Mouse (Mus musculus) pancreas, adult 10 weeks (tissue): ENCODE data around the gene Vmn1r59. TPM values are rescaled to one million over a fixed set of nuclear protein-coding genes. Genes with fewer than 3 reads are reported as not detected.

Experiments
- polyA plus RNA-seq: library from polyadenylated mRNA; stranded (reverse); fragments of 350-450 nt; fragmentation: Illumina TruSeq; extraction: RNeasy Lipid Tissue Mini Kit (QIAGEN cat#74804); gene quantifications from one replicate; pipeline ENCODE4 v1.2.3, GENCODE M21; 2015; ENCODE audit warnings: low read depth, low replicate concordance; ENCODE audit not compliant: insufficient read depth

The Vmn1r59 gene
- not detected for polyA plus RNA-seq

GRCm38 (mm10) chr7:5456674-5457073 is at the start of gene Vmn1r59:
Gene Vmn1r59 (minus strand): TSS chr7:5456774.

DNA sequence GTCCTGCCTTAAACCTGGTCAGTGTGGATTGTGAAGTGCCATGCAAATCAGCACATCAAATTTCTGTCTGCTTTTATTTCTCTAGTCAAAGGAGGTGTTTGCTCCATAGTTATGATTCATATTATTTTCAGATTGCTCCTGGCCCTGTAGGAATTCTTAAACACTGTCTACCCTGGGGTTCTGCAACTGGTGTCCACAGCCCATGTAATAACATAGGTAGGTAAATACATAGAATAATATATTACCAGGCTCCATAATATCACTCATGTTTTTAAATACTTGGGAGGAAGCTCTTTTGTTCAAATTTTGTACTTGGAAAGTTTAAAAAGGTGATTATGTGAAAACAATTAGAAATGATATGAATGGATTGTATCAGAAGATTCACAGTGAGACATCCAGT is 37.3 kb upstream of the Vmn1r59 start, which contains the start of gene Vmn2r28:
Gene Vmn2r28 (minus strand): TSS at position 101 of the 400 bp plus-strand sequence.

DNA sequence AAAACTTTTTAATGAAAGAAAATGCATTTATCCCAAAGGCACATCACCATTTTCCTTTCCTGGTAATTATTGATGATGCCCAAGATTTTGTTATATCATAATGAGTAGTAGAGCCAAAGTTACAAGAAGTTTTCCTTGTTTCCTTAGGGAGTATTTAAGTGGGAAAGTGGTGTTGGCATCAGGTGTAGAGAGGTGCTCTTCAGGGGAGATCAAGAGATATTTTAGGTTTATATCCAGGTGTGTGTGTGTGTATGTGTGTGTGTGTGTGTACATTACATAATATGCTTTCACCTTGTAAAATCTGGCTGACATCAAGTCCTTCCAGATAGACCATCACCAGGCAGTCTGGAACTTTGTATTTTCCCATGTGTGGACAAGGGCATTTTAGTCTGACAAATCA is 43.3 kb downstream of the Vmn1r59 start, which contains the start of gene Vmn1r58:
Gene Vmn1r58 (minus strand): TSS at position 101 of the 400 bp plus-strand sequence.

Other genes starting within 250 kb of the Vmn1r59 start
- not detected for gene Vmn1r57, start 238.3 kb downstream of the Vmn1r59 start, polyA plus RNA-seq
- not detected for gene Gm5065, start 106.2 kb downstream of the Vmn1r59 start, polyA plus RNA-seq
- gene Nlrp2, start 105.7 kb downstream of the Vmn1r59 start, polyA plus RNA-seq = not detected
- not detected for gene Vmn1r58, start 43.4 kb downstream of the Vmn1r59 start, polyA plus RNA-seq
- not detected for gene Vmn2r28, start 37.2 kb upstream of the Vmn1r59 start, polyA plus RNA-seq
- gene Vmn1r60, start 90.5 kb upstream of the Vmn1r59 start, polyA plus RNA-seq = not detected
- not detected for gene Vmn1r61, start 156.5 kb upstream of the Vmn1r59 start, polyA plus RNA-seq
- gene Vmn1r62, start 216.9 kb upstream of the Vmn1r59 start, polyA plus RNA-seq = not detected